ENCODE assay signal across 22 mouse cellular contexts in the genomic region with DNA sequence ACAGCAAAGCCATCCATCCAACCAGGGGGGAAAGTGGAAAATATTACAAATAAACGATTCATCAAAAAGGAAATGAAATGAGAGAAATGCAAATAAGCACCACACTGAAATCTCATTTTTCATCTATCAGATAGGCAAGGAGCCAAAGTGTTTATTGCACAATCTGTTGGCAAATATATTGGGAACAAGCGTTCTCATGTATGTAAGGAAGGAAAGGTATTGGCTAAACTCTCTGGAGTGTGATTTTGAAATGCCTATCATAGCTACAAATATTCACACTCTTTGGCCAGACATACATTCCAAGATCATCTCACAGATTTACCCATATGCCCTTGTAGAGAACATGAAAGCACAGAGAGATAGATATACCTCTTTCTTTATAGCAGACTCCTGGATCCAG.
DNase-seq lines count a peak whose midpoint lies in the region; ATAC-seq and TF ChIP-seq lines count a peak whose summit lies in the region.
"Had no signal": no experiment of that assay in that cellular context is flagged by ENCODE, and none has a peak within 500 bp of the region (broad histone marks: within the 10 kb centered on the region; RNA-seq: fewer than 3 reads in every experiment).

No protein-coding gene starts in this region.

- H3K4me3 ChIP-seq in layer of hippocampus, adult 2 months = no peak overlapping the region
- H3K4me3 ChIP-seq: embryonic facial prominence, embryonic 12.5 days; erythroblast, embryonic 14.5 days; limb, embryonic 10.5 days; liver, embryonic 13.5 days; midbrain, embryonic 12.5 days; neural tube, embryonic 12.5 days had no signal

- H3K27ac ChIP-seq in layer of hippocampus, adult 2 months = peak overlapping the region; percentile 0; the same call in 1 of the 2 replicates
- H3K27ac ChIP-seq: embryonic facial prominence, embryonic 12.5 days; hindbrain, postnatal 0 days; limb, embryonic 10.5 days; liver, embryonic 13.5 days; midbrain, embryonic 12.5 days; neural tube, embryonic 12.5 days had no signal

- ATAC-seq in granulocyte monocyte progenitor cell, adult 5-6 weeks (replicated peaks; ENCODE audit: poor library complexity, severe bottlenecking) = peak; percentile 56
- ATAC-seq: CD4-positive, CD25-positive, alpha-beta regulatory T cell, adult 4 months; hindbrain, postnatal 0 days had no signal

- TF ChIP-seq CTCF in layer of hippocampus, adult 2 months (conservative IDR thresholded peaks at IDR 0.05) = no peak

- peak in 1 of 2 experiments; percentile 22 for DNase-seq in layer of hippocampus, adult 2 months (ENCODE audit: low spot score in 2 of 2)
- no peak for DNase-seq in layer of hippocampus, postnatal 36 days
- DNase-seq in brain, adult 2 months (ENCODE audit: low read depth, low spot score) = peak; percentile 25
- peak; percentile 85 for DNase-seq in lung, postnatal 36 days
- DNase-seq in kidney, adult 8-10 months = no peak
- no peak for DNase-seq in T-cell, adult 2 months (ENCODE audit: low spot score)
- DNase-seq: adrenal gland, postnatal 36 days; cerebellum, adult 2 months; gastrocnemius, postnatal 25 days; kidney, postnatal 10 days; layer of hippocampus, adult 9-11 months; liver, embryonic 13.5 days; right cerebral cortex, adult 18-20 months; thymus, postnatal 14 days had no signal

Comparison
In these comparisons a context has a peak if more than half of its experiments do, and no peak if none do; other contexts are left out.
1. DNase-seq: peak in brain, adult 2 months (single experiment) and lung, postnatal 36 days (single experiment); none in layer of hippocampus, postnatal 36 days (0 of 2), kidney, adult 8-10 months (0 of 2) and T-cell, adult 2 months (single experiment).